Mouse (Mus musculus) heart, embryonic 16.5 days (tissue): ENCODE data around the gene Txnrd1. TPM values are rescaled to one million over a fixed set of nuclear protein-coding genes. Genes with fewer than 3 reads are reported as not detected.

Experiments used
- ATAC-seq: fragments of 200-750 bp; cut with Nextera tagmentation; replicated peaks from 2 replicates; pipeline ENCODE4 v1.8.0; 2017; ENCODE audit warnings: moderate number of reproducible peaks; ENCODE audit not compliant: insufficient read depth, low FRiP score; ENCODE audit errors: extremely low read depth
- H3K27ac ChIP-seq: fragments of 300-500 bp; sonication (generic); 2 replicates; pipeline ENCODE4 v1.5.1; 2014; ENCODE audit warnings: mild to moderate bottlenecking, low read length, control low read depth, moderate library complexity
- H3K27me3 ChIP-seq: fragments of 300-500 bp; sonication (generic); 2 replicates; pipeline ENCODE4 v1.6.1; 2014; ENCODE audit warnings: low read length, mixed read lengths; ENCODE audit not compliant: control insufficient read depth, insufficient read depth
- H3K36me3 ChIP-seq: fragments of 300-500 bp; sonication (generic); 2 replicates; pipeline ENCODE4 v1.6.1; 2014; ENCODE audit not compliant: control insufficient read depth, insufficient read depth
- H3K4me1 ChIP-seq: fragments of 300-500 bp; sonication (generic); 2 replicates; pipeline ENCODE4 v1.6.1; 2014; ENCODE audit warnings: low read length, mixed read lengths; ENCODE audit not compliant: control insufficient read depth, insufficient read depth
- H3K4me2 ChIP-seq: fragments of 300-500 bp; sonication (generic); 2 replicates; pipeline ENCODE4 v1.6.1; 2014; ENCODE audit warnings: low read depth, mild to moderate bottlenecking, control low read depth, low read length
- H3K4me3 ChIP-seq: fragments of 300-500 bp; sonication (generic); 2 replicates; pipeline ENCODE4 v1.5.1; 2014; ENCODE audit warnings: mild to moderate bottlenecking, control low read depth, low read length
- H3K9ac ChIP-seq: fragments of 300-500 bp; sonication (generic); 2 replicates; pipeline ENCODE4 v1.6.1; 2014; ENCODE audit warnings: low read length, control low read depth
- H3K9me3 ChIP-seq: fragments of 300-500 bp; sonication (generic); replicated peaks from 2 replicates; pipeline ENCODE4 v1.6.1; 2016; ENCODE audit warnings: low read length; ENCODE audit not compliant: control insufficient read depth
- WGBS: fragments of 180-500 bp; shearing (Covaris S2); extraction: QIAGEN DNeasy Blood & Tissue Kit; methylation state at CpG from one replicate; pipeline ENCODE4 v1.1.7; 2014; 5-methylcytosine and 5-hydroxymethylcytosine counted together
- polyA plus RNA-seq: library from polyadenylated mRNA; unstranded; fragments of >200 nt; fragmentation: Nextera tagmentation; extraction: Ambion mirVana; gene quantifications from 2 replicates; pipeline ENCODE4 v1.2.1, GENCODE M21; 2015

The Txnrd1 gene
- polyA plus RNA-seq, 1 experiment from 2014 or later = 61.8 TPM

DNA sequence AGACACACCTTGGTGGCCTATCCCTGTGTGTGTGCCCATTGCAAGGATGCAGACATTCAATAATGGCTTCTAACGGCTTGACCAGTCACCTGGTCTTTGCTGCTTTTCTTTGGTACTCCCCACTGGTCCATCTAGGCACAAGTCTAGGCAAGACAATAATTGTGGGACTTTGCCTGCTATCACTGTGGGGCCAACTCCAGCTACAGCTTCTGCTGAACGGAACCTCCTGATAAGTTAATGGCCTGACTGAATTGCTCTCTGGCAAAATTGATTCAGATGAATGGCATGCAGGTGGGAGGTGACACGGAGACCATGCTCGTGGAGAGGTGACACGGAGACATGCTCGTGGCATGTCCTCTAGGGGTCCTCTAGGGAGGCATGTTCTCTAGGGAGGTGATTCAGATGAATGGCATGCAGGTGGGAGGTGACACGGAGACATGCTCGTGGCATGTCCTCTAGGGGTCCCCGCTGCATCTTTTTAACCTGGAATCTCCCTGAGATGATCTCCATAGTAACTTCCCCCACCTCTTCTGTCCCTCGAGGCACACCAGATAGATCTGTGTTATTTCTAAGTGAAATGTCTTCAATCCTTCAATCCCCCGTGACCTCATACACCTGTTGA is 35.3 kb upstream of the Txnrd1 start:
- Histone ChIP-seq H3K4me1 (peaks cover 15% of the 10 kb centered on the region; the same call in 1 of the 2 replicates), H3K27ac (no peak overlapping the region), H3K4me3 (no peak overlapping the region), H3K9ac (no peak overlapping the region), H3K4me2 (no peak overlapping the region), H3K27me3 (no peaks in the 10 kb centered on the region), H3K9me3 (no peaks in the 10 kb centered on the region), H3K36me3 (no peaks in the 10 kb centered on the region)
- ATAC-seq = no peak
- WGBS = 31% methylated on average over 11 of the region's 11 CpGs

DNA sequence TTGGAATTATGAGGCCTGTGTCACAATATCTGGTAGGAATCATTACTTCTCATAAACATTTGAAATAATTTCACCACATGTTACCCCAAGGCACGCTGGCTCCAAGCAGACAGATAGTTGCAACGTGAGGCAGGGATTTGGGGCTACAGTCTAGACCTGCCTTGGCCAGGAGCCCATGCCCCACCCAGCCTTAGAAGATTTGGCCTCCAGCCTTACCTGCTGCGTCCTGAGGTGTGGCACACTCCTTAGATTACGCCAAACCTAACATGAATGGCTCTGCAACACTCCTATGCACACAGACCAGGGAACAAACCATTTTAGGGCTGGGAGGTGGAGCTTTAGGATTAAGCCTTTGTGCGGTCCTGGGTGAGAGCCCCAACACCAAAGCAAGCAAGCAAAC is 33.7 kb upstream of the Txnrd1 start:
- Histone ChIP-seq H3K36me3 (no peaks in the 10 kb centered on the region), H3K9me3 (no peaks in the 10 kb centered on the region), H3K4me2 (no peak overlapping the region), H3K9ac (no peak overlapping the region), H3K4me3 (no peak overlapping the region), H3K4me1 (peaks cover 12% of the 10 kb centered on the region; the same call in 1 of the 2 replicates), H3K27me3 (no peaks in the 10 kb centered on the region), H3K27ac (no peak overlapping the region)
- WGBS = 72% methylated on average over 5 of the region's 5 CpGs
- ATAC-seq = no peak

DNA sequence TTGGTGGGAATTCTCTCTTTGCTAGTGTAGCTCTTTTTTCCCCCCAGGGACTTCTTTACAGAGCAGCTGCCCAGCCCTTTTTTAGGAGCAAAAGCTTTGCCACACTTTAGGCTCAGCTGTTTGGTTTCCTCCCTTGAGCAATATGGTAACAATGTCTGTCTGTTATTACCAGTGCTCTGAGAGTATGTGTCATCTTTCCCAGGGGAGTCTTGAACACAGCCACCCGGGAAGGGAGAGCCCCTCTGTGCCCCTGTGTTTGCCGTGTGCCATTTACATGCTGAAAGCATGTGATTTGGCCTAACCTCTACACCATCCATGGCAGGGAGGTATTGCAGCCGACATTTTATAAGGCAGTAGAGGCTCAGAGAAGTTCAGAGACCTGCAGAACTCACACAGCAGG is 29.4 kb upstream of the Txnrd1 start:
- WGBS = 64% methylated on average over 3 of the region's 3 CpGs
- H3K4me3 ChIP-seq = no peak overlapping the region
- H3K36me3 ChIP-seq = no peaks in the 10 kb centered on the region
- H3K4me2 ChIP-seq = no peak overlapping the region
- H3K27ac ChIP-seq = no peak overlapping the region
- H3K27me3 ChIP-seq = no peaks in the 10 kb centered on the region
- no peak overlapping the region for H3K9ac ChIP-seq
- H3K4me1 ChIP-seq = no peaks in the 10 kb centered on the region
- no peaks in the 10 kb centered on the region for H3K9me3 ChIP-seq
- no peak for ATAC-seq

DNA sequence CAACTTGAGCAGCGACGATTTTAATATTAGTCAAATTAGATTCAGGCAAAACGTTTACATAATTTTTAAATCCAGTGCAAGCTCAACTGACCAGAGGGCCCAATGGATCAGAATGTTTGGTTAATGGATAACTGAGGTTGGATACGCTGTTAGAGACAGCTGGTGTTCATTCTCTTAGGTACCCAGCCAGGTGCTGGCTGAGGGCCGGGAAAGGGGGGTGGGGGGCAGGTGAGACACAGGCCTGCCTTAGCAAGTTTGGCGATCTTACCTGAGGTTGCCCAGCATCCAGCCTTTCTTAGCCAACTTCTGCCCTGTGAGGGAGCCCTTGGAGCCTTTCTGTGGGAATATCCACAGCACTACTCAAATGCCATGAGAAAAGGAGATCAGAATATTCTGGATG is 28.6 kb upstream of the Txnrd1 start:
- WGBS = 84% methylated on average over 6 of the region's 6 CpGs
- H3K4me2 ChIP-seq = no peak overlapping the region
- H3K9me3 ChIP-seq = no peaks in the 10 kb centered on the region
- ATAC-seq = no peak
- no peaks in the 10 kb centered on the region for H3K27me3 ChIP-seq
- H3K36me3 ChIP-seq = no peaks in the 10 kb centered on the region
- H3K4me1 ChIP-seq = no peaks in the 10 kb centered on the region
- H3K9ac ChIP-seq = no peak overlapping the region
- no peak overlapping the region for H3K4me3 ChIP-seq
- H3K27ac ChIP-seq = no peak overlapping the region

DNA sequence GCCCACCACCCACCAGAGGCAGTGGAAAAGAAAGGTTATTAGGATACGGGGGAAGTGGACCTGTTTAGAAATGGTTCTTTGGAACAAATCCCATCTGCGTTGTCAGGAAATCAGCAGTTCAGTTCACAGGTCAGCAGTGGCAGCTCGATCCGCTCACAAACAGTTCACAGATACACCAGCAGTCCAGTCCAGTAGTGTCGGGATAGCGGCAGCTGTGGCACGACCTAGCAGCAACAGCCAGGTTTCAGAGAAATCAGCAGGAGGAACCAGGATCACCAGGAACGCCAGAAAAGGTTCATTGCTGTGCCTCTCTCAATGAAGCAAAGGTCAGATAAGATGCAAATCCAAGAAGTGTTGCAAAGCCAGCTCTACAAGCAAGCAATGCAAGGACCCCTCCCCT is 27.3 kb upstream of the Txnrd1 start:
- H3K9me3 ChIP-seq = no peaks in the 10 kb centered on the region
- H3K4me1 ChIP-seq = no peaks in the 10 kb centered on the region
- no peak overlapping the region for H3K4me2 ChIP-seq
- ATAC-seq = no peak
- H3K36me3 ChIP-seq = no peaks in the 10 kb centered on the region
- H3K9ac ChIP-seq = no peak overlapping the region
- 65% methylated on average over 8 of the region's 8 CpGs for WGBS
- no peaks in the 10 kb centered on the region for H3K27me3 ChIP-seq
- no peak overlapping the region for H3K27ac ChIP-seq
- no peak overlapping the region for H3K4me3 ChIP-seq

DNA sequence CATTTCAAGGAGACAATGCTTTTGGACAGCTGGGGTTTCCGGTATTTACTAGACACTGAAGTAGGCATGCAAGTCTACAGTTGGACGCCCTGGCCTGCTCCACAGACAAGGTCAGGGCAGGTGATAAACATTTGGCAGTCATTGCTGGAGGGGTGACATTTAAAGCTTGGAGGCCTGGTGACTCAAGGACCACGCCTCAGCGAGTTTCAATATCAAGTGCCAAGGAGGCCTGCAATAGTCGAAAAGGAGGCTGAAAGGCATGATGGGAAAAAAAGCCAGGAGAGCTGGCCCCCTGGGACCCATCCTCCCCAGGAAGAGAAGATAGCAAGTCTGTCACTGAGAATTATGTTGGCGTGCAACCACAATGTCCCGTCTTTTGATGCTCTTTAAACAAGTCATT is 26.5 kb upstream of the Txnrd1 start:
- H3K4me2 ChIP-seq = no peak overlapping the region
- H3K27ac ChIP-seq = no peak overlapping the region
- H3K36me3 ChIP-seq = no peaks in the 10 kb centered on the region
- 61% methylated on average over 7 of the region's 7 CpGs for WGBS
- H3K4me1 ChIP-seq = no peaks in the 10 kb centered on the region
- H3K27me3 ChIP-seq = no peaks in the 10 kb centered on the region
- H3K9me3 ChIP-seq = no peaks in the 10 kb centered on the region
- no peak overlapping the region for H3K4me3 ChIP-seq
- H3K9ac ChIP-seq = no peak overlapping the region
- no peak for ATAC-seq

DNA sequence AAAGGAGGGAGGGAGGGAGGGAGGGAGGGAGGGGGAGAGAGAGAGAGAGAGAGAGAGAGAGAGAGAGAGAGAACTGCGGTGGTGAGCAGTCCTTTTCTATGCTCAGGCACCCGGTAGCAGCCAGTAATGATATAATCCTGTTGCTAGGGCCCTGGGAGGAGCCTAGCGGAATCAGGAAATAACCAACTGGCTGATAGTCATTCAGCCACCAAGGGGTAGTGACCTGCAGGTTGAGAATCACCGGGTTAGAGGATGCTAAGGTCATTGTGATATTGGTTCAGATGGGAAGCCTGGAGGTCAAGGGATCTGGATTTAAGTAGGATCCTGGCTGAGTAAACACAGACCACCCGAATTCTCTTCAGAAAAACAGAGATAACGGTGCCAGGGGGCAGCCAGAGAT is 25.6 kb upstream of the Txnrd1 start:
- Histone ChIP-seq H3K4me3 (no peak overlapping the region), H3K9me3 (no peaks in the 10 kb centered on the region), H3K27ac (no peak overlapping the region), H3K27me3 (no peaks in the 10 kb centered on the region), H3K4me1 (no peaks in the 10 kb centered on the region), H3K4me2 (no peak overlapping the region), H3K9ac (no peak overlapping the region), H3K36me3 (no peaks in the 10 kb centered on the region)
- WGBS = 27% methylated on average over 6 of the region's 6 CpGs
- no peak for ATAC-seq

DNA sequence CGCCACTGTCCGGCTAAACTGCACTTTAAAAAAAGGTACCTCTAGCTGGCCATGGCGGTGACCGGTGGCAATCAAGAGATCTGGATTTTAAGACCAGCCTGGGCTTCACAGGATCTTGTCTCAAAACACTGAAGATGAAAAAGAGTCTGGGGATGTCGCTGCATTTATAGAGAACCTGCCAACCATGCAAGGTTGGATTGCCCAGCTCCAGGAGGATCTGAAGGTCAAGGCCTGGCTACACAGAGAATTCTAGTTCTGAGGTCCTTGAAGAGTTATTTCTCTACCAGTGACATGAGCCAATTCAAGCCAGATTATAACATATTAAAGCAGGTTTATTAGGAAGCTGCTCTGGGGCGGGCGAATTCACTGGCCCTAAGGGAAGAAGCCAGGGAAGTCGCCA is 24.9 kb upstream of the Txnrd1 start:
- Histone ChIP-seq H3K4me2 (no peak overlapping the region), H3K9me3 (no peaks in the 10 kb centered on the region), H3K9ac (no peak overlapping the region), H3K4me3 (no peak overlapping the region), H3K27ac (no peak overlapping the region), H3K4me1 (no peaks in the 10 kb centered on the region), H3K27me3 (no peaks in the 10 kb centered on the region), H3K36me3 (no peaks in the 10 kb centered on the region)
- no peak for ATAC-seq
- WGBS = 85% methylated on average over 8 of the region's 8 CpGs

DNA sequence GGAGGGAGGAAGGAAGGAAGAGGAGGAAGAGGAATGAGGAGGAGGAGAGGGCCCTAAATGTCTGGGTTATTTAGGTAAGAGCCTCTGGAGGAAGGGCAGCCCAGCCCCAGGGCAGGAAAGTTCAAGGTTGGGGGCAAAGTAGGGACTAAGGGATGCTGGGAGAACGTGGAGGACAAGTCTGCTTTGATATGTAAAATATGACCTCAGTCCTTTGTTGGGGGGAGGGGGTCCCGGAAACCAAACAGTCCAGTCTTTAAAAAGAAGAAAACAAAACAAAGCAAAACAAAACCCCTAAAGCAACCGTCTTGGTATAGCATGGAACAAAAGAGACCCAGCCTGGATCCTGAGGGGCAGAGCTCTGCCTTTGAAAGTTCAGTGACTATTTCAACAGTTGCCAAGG is 24.4 kb upstream of the Txnrd1 start:
- Histone ChIP-seq H3K36me3 (no peaks in the 10 kb centered on the region), H3K4me2 (no peak overlapping the region), H3K4me3 (no peak overlapping the region), H3K27me3 (no peaks in the 10 kb centered on the region), H3K9me3 (no peaks in the 10 kb centered on the region), H3K27ac (no peak overlapping the region), H3K9ac (no peak overlapping the region), H3K4me1 (no peaks in the 10 kb centered on the region)
- 46% methylated on average over 3 of the region's 3 CpGs for WGBS
- no peak for ATAC-seq
